Mouse (Mus musculus) kidney, adult 11 months (tissue): Measurements from ENCODE around the gene Doxl2.
"Not testable (repeated sequence)": the region's sequence is repeated elsewhere in the genome, so short reads cannot be mapped to it uniquely, and the experiment has no call there.

Experiments used
- DNase-seq: peaks from one replicate; pipeline ENCODE4 v3.0.0; 2022

The Doxl2 gene

DNA sequence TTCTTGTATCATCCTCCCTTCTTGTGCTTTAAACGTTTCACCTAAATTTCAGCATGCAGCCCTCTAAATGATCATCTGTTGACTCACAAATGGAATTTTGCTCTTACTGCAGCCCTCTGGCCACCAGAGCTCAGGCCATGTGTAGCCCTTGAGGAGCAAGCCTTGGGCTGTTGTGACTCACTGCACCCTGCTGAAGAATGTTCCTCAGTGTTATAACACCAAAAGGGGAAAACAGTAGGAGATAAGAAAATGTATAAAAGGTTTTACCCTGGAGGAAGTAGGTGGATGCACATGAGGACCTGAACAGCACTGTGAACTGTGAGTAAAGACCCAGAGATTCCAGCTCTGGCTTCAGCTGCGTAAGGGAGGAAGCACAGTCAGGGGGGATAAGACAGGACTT, at the start of gene Doxl2:
Gene Doxl2 (plus strand): TSS at position 301 of the 400 bp plus-strand sequence.
- DNase-seq: no peak

DNA sequence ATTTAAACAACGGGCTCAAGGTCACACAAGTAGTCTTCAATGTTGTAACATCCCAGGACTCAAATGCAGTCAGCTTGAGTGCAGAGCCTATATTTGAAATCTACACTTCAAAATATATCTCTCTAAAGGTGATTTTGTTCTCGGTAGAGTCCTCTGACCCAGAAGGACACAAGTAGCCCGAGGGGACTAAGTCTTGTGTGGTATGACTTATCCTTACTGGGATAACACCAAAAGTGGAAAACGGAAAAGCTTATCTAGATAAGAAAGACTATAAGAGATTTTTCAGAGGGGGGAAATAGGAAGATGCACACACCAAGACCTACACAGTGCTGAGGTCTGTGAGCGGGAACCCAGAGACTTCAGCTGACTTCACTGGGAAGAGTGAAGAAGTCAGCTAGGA, 45.2 kb upstream of the Doxl2 start, which contains the start of gene 1600015I10Rik:
Gene 1600015I10Rik (plus strand): TSS at position 301 of the 400 bp plus-strand sequence.
- DNase-seq: no peak

DNA sequence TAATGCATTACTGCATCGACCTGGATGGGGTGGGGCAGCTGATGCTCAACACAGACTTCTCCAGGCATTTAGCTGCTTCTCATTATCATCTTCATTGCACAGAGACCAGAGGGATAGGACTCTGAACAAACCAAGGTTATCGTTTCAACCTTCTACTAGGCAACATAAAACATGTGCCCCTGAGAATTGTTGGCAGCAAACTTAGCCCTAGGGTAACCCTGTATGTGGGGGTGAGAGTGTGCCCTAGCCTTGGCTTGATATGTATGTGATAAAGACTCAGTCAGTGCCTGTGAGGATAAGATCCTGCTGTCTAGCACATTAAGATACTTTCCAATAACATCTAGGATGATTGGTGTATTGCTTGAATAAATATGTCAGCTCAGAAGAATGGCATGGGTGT, 25.2 kb upstream of the Doxl2 start:
- DNase-seq: no peak

DNA sequence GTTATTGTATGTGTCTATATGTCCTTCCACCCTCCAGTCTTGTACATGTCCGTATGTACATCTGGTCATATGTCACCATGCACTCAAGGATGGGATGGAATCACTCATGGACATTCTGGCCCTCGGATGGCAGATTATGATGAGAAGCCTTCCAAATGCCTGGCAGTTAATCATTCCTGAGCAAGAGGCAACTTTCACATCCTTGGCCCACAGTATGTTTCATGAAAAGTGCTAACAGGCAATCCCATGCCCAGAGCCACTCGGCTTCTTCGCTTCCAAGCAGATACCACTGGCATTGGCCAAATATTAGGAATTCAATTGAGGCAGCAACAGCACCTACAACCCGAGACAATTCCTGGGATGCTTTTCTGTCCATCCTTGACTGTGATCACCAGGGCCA, 24.1 kb upstream of the Doxl2 start:
- no peak for DNase-seq

DNA sequence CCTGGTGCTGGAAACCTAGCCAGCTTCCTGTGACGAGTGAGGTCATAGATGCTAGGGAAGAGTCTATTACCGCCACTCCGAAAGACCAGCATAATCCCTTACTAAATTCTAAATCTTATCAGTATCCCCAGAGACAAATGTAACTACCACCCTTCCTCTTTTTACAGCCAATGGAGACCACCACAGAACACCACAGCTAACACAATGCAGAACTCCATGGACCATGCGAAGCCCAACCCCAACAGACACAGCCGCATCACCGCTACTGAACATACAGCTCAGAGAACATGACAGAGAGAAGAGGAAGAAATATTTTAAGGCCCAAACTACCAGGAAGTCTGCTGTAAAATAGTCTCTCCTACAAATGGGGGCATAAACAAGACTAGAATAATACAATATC, 23.1 kb upstream of the Doxl2 start:
- DNase-seq: no peak

DNA sequence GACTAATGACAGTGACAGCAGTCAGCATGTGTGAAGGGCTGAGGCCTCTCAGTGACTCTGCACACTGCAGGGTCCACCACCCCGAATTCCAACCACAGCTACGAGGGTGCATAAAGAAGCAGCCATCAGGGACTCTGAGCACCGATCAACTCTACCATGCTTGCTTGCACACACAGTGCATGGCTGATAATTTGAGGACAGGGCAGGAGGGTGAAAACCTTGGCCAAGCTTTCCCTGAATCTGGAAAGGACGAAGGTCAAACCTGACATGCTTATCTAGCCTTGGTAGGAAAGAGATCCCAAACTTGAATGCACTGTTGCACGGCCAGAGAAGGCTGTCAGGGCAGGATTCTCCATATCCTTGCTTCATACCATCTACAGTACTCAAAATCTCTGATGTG, 21.5 kb upstream of the Doxl2 start:
- DNase-seq: no peak

DNA sequence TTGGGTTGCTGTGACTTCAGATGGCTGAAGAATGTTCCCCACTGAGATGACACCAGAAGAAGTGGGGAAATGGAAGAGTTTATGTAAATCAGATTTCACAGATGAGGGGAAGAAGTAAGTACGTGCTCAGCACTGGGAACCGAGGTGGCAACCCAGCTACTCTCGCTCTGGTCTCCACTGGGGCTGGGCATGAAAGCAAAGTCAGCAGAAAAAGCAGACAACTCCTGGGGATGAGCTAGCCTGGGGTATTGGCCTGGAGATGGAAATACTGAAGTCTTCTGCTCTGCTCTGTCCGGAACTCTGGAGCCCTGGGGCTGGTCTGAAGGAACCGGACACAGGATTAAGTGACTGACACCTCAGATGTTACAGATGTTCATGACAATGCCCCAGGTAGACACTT, 20.6 kb upstream of the Doxl2 start:
- no peak for DNase-seq

DNA sequence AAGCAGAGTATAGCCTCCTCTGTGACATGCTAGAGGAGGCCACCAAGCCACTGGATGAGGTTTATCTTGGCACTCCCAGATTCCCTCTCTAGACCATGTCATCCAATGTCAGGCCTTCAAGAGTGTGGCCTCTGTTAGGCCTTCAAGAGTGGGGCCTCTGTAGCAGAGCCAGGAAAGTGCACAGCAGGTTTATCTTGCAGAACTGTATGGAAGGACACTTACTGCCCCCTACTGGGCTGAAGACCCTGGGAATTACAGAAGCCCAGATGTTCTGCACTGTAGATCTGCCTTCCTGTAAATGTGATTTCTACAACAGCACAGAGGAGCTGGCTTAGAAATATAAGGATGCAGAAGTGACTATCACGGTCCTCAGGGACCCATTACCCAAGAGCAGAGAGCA, 19.8 kb upstream of the Doxl2 start:
- DNase-seq: peak; percentile 66

DNA sequence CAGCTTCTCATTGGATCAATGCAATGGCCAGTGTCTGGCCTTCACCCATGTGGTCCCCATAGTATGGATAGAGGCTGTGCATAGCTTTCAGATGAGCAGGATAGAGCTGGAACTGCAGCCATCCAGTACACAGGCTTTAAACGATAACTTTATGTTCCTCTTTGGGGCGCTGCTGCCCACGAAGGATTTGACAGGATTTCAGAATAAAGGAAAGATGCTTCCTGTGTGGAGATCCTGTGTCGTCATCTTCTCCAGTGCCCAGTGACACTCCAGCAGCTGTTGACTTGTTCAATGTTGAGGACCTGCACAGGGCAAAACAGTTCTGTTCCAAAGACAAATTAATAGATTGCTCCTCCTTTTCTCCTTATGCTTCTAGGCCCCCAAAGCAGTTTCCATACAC, 18.0 kb upstream of the Doxl2 start:
- no peak for DNase-seq

DNA sequence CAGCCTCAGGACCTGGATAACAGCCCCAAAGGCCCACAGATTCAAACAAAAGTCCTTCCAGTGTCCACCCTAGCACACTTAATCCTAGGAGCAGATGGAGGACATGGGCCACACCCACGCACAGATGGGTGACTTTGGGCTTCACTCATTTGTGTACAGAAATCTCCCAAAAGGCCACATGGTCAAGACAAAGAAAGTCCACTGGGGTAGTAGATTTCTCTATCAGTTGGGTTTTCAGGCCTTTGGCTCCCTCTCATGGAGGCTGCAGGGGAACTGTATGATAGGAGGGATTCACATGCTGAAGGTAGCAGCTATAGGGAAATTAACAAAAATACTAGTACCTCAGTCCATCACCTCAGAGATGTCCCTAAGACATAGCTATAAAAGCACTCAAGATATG, 16.7 kb upstream of the Doxl2 start:
- peak; percentile 16 for DNase-seq

DNA sequence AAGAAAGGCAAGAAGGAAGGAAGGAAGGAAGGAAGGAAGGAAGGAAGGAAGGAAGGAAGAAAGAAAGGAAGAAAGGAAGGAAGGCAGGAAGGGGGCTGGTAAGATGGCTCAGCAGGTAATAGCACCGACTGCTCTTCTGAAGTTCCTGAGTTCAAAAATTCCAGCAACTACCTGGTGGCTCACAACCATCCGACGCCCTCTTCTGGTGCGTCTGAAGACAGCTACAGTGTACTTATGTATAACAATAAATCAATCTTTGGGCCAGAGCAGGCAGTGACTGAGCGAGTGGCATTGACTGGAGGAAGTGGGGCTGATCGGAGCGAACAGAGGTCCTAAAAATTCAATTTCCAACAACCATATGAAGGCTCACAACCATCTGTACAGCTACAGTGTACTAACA, 15.6 kb upstream of the Doxl2 start:
- DNase-seq: not testable (repeated sequence)

DNA sequence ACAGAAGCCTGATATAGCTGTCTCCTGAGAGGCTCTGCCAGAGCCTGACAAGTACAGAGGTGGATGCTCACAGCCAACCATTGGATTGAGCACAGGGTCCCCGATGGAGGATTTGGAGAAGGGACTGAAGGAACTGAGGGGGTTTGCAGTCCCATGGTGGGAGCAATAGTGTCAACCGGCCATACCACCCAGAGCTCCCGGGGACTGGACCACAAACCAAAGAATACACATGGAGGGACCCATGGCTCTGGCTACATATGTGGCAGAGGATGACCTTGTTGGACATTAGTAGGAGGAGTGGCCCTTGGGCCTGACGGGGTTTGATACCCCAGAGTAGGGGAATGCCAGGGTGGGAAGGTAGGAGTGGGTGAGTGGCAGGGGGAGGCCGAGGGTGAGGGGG, 8.1 kb upstream of the Doxl2 start:
- not testable (repeated sequence) for DNase-seq

DNA sequence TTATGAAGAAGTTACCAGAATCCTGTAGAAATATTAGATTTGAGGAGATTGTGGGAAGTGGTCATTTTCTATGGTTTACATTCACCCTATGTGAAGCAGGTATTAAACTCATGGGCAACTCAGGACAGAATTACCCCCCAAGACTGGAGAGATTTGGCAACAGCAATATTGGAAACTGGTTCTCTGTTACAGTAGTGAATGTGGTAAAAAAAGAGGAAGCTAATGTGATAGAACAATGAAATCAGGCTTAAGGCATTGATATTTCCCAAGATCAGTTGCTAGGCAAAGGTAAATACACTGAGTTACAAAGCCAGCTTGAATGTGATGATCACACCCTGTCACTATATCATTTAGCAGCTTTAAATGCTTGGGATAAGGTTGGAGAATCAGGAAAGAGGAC, 6.9 kb upstream of the Doxl2 start:
- DNase-seq: no peak

DNA sequence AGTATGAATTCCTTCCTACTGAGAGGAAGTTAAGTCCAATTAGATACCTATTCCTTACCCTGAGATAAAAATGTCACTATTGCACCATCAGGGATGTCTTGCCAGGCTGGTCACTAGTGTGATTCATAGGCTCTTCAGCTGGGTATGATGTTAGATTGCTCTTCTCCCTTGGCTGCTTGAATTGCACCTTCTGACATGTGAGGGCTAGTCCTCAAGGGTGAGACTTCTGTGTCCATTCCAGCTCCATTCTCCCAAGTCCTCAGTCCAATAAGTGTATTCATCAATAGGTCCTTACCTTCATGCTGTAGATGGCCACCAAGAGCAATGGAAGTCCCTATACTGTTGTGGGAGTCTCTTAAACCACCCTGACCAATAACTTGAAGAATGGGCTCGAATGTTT, 4.9 kb downstream of the Doxl2 start:
- no peak for DNase-seq

DNA sequence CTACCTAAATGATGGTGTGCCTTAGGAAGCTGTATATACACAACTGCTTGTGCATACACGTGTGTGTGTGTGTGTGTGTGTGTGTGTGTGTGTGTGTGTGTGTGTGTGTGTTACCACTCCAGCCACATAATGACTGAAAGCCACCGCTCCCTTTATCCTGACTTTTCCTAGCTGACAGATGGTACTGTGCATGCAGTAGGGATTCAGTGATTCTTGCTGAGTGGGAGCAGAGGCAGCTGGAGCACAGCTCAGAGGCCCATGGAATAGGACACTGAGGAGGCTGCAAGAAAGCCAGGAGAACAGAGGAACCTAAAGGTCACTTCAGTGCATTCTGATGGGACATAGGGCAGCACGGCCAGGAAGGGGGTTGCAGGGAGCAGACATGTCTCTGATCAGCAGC, 7.5 kb downstream of the Doxl2 start:
- DNase-seq: no peak

DNA sequence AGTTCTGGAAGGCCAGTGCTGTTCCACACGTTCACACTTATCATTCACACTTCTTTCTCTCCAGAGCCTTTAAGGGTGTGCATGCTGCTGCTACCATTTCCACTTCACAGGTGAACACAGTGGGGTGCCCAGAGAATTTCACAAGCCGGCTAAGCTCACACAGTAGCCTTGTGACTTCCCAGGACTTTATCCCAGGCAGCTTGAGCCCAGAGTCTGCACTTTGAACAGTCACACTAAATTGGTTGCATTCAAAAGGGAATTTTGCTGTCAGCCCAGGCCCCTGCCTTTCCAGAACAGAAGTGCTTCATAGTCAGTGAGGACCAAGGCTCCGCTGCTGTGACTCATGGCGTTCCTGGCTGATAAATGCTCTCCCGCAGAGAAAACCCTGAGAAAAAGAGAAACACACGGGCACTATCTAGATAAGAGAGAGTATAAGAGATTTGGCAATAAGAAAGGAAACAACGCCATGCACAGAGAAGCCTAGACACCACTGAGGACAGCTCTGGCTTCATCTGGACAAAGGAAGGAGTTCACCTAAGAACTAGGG, 11.8 kb downstream of the Doxl2 start, which contains the start of gene Svs1:
Gene Svs1 (plus strand): TSS at position 418 of the 547 bp plus-strand sequence.
- peak; percentile 41 for DNase-seq

DNA sequence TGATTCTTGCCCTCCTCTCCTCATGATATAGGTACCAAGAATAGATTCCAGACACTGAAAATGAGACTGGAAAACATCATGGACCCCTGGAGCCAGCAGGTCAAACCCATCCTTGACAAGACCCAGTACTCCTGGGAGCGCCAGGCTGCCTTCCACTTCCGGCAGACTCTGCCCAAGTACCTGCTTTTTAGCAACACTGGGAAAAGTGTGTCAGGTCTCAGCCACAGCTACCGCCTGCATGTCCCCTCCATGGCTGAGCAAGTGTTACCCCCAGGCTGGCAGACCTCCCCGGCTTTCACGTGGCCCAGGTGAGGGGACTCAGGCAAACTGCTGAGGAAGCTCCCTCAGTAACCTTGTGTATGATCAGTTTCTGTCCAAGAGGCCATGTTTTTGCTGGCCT, 15.2 kb downstream of the Doxl2 start:
- no peak for DNase-seq

DNA sequence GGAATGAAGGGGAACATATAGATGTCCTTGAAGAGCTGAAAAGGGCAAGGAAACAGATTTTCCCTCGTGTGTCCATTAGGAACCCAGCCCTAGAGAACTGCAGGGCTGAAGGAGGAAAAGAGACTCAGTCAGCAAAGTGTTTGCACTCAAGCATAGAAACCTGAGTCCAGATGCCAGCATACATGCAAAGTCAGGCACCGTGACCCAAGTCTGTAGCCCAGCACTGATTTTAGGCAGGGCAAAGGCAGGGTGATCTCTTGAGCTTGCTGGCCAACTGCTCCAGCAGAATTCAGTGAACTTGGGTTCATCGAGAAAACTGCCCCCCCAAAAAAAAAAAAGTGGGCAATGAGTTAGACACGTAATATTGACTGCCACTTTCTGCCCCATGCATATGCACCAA, 17.2 kb downstream of the Doxl2 start:
- DNase-seq: peak; percentile 36

DNA sequence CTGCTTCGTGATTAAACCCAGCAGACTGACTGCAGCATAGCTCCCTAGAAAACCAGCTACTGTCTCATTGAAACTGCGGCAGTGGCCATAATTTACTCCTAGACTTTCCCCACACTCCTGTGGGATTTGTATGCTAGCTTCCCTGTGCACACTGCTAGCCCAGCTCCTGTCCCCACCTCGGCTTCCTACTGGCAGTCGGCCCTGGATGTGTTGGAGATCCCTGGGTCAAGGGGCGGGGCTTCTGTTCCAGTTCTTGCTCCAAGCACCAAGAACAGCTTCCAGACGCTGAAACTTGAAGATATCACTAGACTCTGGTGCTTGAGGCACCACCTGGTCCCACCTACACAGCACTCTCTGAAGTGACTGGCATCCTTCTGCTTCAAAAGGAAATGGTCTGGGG, 23.4 kb downstream of the Doxl2 start:
- DNase-seq: no peak

DNA sequence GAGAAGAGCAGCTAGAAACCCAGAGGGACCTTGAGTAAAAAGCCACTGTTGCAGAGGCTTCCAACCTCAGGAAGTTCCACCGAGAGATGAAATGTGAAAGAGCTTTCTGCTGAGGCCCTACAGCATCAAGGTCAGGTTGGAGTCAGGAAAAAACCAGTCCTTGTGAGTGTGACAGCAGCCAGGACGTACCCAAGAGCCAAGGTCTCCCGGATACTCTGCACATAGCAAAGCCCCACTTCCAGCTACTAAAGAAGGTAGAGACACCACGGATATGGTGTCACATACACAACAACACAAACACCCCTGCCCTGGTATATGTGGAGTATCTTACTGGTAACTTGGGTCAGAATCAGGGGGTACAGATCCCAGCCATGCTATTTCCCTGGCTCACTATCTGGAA, 24.0 kb downstream of the Doxl2 start:
- no peak for DNase-seq

DNA sequence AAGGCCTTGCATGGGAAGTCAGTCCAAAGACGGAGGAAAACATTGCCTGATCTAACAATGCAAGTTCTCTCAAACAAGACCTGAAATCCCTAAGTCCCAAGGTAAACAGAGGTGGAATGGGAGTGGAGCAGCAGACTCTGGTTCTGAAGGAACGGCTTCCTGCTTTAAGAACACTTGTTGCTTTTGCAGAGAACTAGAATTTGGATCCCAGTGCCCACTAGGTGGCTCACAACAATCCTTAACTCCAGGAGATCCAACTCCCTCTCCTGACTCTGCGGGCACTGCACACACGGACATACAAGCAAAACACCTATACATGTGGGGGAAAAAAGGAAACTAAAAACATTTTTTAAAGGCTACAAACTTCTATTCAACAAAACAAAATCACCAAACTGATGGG, 28.6 kb downstream of the Doxl2 start:
- DNase-seq: no peak

DNA sequence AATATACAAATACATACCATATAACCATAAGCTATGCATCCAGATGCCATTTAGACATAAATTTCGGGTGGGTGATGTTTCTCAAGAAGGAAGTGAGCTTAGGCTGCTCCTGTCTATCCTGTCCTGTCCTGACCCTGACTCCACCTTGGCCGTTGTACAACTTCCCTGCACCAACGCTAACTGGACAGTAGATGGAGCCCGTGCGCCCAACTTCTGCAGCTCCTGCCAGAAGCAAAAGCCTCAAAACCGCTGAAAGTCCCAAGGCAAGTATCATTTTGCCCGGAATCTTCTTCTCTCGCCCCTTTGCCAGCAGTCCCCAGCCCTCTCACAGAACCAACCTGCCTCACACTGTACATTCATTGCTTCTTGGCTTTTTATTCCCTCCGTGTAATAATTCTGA, 33.2 kb downstream of the Doxl2 start:
- DNase-seq: peak; percentile 29

DNA sequence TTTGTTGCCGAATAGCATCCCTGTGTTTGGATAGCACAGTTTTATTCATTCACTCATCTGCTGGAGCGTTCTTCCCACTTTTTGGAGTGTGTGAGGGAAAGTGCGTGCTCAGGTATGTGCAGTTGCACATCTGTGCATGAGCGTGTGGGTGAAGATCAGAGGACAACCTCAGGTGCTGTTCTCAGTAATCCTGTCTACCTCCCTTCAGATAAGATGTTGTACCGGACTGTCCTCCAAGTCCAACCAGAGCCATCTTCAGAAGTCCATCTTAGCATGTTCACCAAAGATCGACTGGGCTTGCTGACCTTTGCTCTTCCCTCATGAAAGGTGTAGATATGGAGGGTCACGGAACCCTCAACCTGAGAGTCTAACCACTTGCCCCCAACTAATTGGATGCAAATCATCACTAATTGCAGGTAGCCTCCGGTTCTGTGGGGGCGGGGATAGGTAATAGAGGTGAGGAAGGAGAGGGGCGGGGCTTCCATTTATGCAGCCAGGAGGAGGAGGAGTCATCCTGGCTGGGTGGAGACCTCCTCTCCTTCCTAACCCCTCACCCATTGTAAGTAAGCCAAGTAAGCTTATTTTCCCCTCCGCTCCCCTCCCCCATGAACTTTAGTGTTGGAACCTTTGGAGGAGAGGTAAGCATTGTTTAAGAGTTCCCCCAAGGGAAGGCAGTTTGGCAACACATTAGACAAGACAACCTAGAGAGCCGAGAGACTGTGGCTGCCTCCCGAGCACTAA, 33.8 kb downstream of the Doxl2 start:
- no peak for DNase-seq

DNA sequence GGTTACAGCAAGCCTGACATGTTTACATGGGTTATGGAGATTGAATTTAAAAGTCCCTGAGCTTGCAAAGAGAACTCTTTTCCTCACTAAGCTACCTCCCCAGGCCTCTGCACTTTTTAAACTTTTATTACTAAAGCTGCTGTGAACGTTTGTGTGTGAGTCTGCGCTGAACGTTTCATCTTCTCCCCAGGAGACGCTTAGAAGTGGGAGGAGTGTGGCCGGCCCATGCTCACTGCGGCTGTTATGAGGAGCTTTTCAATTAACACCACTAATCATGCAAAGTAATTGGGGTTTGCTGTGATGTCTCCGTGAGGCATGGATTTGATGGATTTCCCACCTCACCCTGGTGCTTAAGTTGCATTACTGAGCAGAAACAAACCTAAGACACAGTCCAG, 34.4 kb downstream of the Doxl2 start:
- DNase-seq: no peak

DNA sequence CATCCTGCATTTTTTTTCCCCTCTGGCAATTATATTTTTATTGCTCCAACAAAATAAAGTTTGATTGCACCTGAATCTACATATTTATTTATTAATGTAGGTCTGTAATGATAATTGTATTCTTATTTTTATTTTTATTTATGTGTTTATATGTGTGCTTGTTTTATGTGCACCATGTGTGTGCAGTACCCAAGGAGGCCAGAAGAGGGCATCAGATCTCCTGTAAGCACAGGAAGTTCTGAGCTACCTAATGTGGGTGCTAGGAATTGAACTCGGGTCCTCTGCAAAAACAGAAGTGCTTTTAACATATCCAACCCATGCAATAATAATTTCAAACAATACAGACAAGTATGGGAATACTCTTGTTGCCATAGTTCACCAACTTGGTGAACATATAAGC, 34.9 kb downstream of the Doxl2 start:
- DNase-seq: no peak
